Mouse (Mus musculus): ENCODE measurements around the gene Klrb1b. TPM values are rescaled to one million over a fixed set of nuclear protein-coding genes. Genes with fewer than 3 reads are reported as not detected.
A peak's percentile ranks its signal among the peaks of the same experiment; 100 is the strongest.
"Not testable (repeated sequence)": the region's sequence is repeated elsewhere in the genome, so short reads cannot be mapped to it uniquely, and the experiment has no call there.

Klrb1b gene
- polyA plus RNA-seq, 1 experiment, result not detected

GRCm38 (mm10) chr6:128799896-128800270 lies 26.2 kb downstream of the Klrb1b start:
- Histone ChIP-seq H3K4me1 (ENCODE audit: control insufficient read depth, insufficient read depth, low read length) (peaks cover 3% of the 10 kb centered on the region; the same call in 1 of the 2 replicates), H3K27ac (ENCODE audit: control insufficient read depth, insufficient read depth, low read depth, low read length, poor library complexity) (no peak overlapping the region), H3K4me3 (replicated peaks; ENCODE audit: control insufficient read depth, low read depth, low read length) (peak overlapping the region; percentile 36)
- 28% methylated on average over 7 of the region's 7 CpGs for WGBS
- TF ChIP-seq CTCF (IDR thresholded peaks at IDR 0.05; ENCODE audit: control insufficient read depth, insufficient read depth, low read length) (no peak), POLR2A (IDR thresholded peaks at IDR 0.05; ENCODE audit: borderline replicate concordance, control insufficient read depth, low read depth, low read length) (no peak)

GRCm38 (mm10) chr6:128799144-128799895 lies 26.8 kb downstream of the Klrb1b start:
- H3K4me1 ChIP-seq (ENCODE audit: control insufficient read depth, insufficient read depth, low read length), result not testable (repeated sequence)
- peak; percentile 55; the same call in 1 of the 2 replicates for TF ChIP-seq CTCF (IDR thresholded peaks at IDR 0.05; ENCODE audit: control insufficient read depth, insufficient read depth, low read length)
- peak; percentile 61; the same call in 1 of the 2 replicates for TF ChIP-seq POLR2A (IDR thresholded peaks at IDR 0.05; ENCODE audit: borderline replicate concordance, control insufficient read depth, low read depth, low read length)
- peak overlapping the region; percentile 72 for H3K27ac ChIP-seq (ENCODE audit: control insufficient read depth, insufficient read depth, low read depth, low read length, poor library complexity)
- under 1% methylated on average over 49 of the region's 49 CpGs for WGBS
- peak overlapping the region; percentile 97 for H3K4me3 ChIP-seq (replicated peaks; ENCODE audit: control insufficient read depth, low read depth, low read length)

- H3K4me3 ChIP-seq (replicated peaks; ENCODE audit: control insufficient read depth, low read depth, low read length), result peak overlapping the region; percentile 76
- WGBS, result under 1% methylated on average over 20 of the region's 20 CpGs
- H3K27ac ChIP-seq (ENCODE audit: control insufficient read depth, insufficient read depth, low read depth, low read length, poor library complexity), result peak overlapping the region; percentile 72
- H3K4me1 ChIP-seq (ENCODE audit: control insufficient read depth, insufficient read depth, low read length), result not testable (repeated sequence)
These were observed 27.4 kb downstream of the Klrb1b start for GRCm38 (mm10) chr6:128798772-128799143.

- Histone ChIP-seq H3K4me3 (replicated peaks; ENCODE audit: control insufficient read depth, low read depth, low read length) (peak overlapping the region; percentile 29), H3K4me1 (ENCODE audit: control insufficient read depth, insufficient read depth, low read length) (peaks cover 3% of the 10 kb centered on the region; the same call in 1 of the 2 replicates), H3K27ac (ENCODE audit: control insufficient read depth, insufficient read depth, low read depth, low read length, poor library complexity) (peak overlapping the region; percentile 25; the same call in 1 of the 2 replicates)
- TF ChIP-seq POLR2A (IDR thresholded peaks at IDR 0.05; ENCODE audit: borderline replicate concordance, control insufficient read depth, low read depth, low read length) (no peak), CTCF (IDR thresholded peaks at IDR 0.05; ENCODE audit: control insufficient read depth, insufficient read depth, low read length) (no peak)
- 46% methylated on average over 15 of the region's 15 CpGs for WGBS
These were observed 28.0 kb downstream of the Klrb1b start for GRCm38 (mm10) chr6:128797936-128798771.

- Histone ChIP-seq H3K4me3 (replicated peaks; ENCODE audit: control insufficient read depth, low read depth, low read length) (no peak overlapping the region), H3K4me1 (ENCODE audit: control insufficient read depth, insufficient read depth, low read length) (peaks cover 3% of the 10 kb centered on the region; the same call in 1 of the 2 replicates), H3K27ac (ENCODE audit: control insufficient read depth, insufficient read depth, low read depth, low read length, poor library complexity) (no peak overlapping the region; the same call in 1 of the 2 replicates)
- 67% methylated on average over 12 of the region's 12 CpGs for WGBS
- TF ChIP-seq POLR2A (IDR thresholded peaks at IDR 0.05; ENCODE audit: borderline replicate concordance, control insufficient read depth, low read depth, low read length) (no peak), CTCF (IDR thresholded peaks at IDR 0.05; ENCODE audit: control insufficient read depth, insufficient read depth, low read length) (no peak)
These were observed 28.8 kb downstream of the Klrb1b start for GRCm38 (mm10) chr6:128797185-128797905.

GRCm38 (mm10) chr6:128796321-128796955 lies 29.7 kb downstream of the Klrb1b start:
- WGBS, result 12% methylated on average over 8 of the region's 8 CpGs
- TF ChIP-seq CTCF (IDR thresholded peaks at IDR 0.05; ENCODE audit: control insufficient read depth, insufficient read depth, low read length) (no peak), POLR2A (IDR thresholded peaks at IDR 0.05; ENCODE audit: borderline replicate concordance, control insufficient read depth, low read depth, low read length) (no peak)
- H3K27ac ChIP-seq (ENCODE audit: control insufficient read depth, insufficient read depth, low read depth, low read length, poor library complexity), result peak overlapping the region; percentile 65
- H3K4me1 ChIP-seq (ENCODE audit: control insufficient read depth, insufficient read depth, low read length), result peaks cover 3% of the 10 kb centered on the region; the same call in 1 of the 2 replicates
- no peak overlapping the region for H3K4me3 ChIP-seq (replicated peaks; ENCODE audit: control insufficient read depth, low read depth, low read length)

- TF ChIP-seq POLR2A (IDR thresholded peaks at IDR 0.05; ENCODE audit: borderline replicate concordance, control insufficient read depth, low read depth, low read length) (no peak), CTCF (IDR thresholded peaks at IDR 0.05; ENCODE audit: control insufficient read depth, insufficient read depth, low read length) (no peak)
- Histone ChIP-seq H3K4me1 (ENCODE audit: control insufficient read depth, insufficient read depth, low read length) (peaks cover 3% of the 10 kb centered on the region; the same call in 1 of the 2 replicates), H3K4me3 (replicated peaks; ENCODE audit: control insufficient read depth, low read depth, low read length) (no peak overlapping the region), H3K27ac (ENCODE audit: control insufficient read depth, insufficient read depth, low read depth, low read length, poor library complexity) (no peak overlapping the region)
- 33% methylated on average over 6 of the region's 6 CpGs for WGBS
These were observed 32.4 kb downstream of the Klrb1b start for GRCm38 (mm10) chr6:128793734-128794133.

- WGBS, result 66% methylated on average over 4 of the region's 4 CpGs
- H3K27ac ChIP-seq (ENCODE audit: control insufficient read depth, insufficient read depth, low read depth, low read length, poor library complexity); H3K4me1 ChIP-seq (ENCODE audit: control insufficient read depth, insufficient read depth, low read length); H3K4me3 ChIP-seq (replicated peaks; ENCODE audit: control insufficient read depth, low read depth, low read length): not testable (repeated sequence)
These were observed 35.6 kb downstream of the Klrb1b start for GRCm38 (mm10) chr6:128790491-128790994.

Data from bone marrow, adult 2 months (tissue).